Mouse (Mus musculus): ENCODE measurements around the gene Tespa1. TPM values are rescaled to one million over a fixed set of nuclear protein-coding genes. Genes with fewer than 3 reads are reported as not detected.
"Not testable (repeated sequence)": the region's sequence is repeated elsewhere in the genome, so short reads cannot be mapped to it uniquely, and the experiment has no call there.

The Tespa1 gene
- 0.27 and 0.44 TPM in 2 replicates for polyA plus RNA-seq (2016; fragmentation: Nextera tagmentation; extraction: Ambion mirVana)

DNA sequence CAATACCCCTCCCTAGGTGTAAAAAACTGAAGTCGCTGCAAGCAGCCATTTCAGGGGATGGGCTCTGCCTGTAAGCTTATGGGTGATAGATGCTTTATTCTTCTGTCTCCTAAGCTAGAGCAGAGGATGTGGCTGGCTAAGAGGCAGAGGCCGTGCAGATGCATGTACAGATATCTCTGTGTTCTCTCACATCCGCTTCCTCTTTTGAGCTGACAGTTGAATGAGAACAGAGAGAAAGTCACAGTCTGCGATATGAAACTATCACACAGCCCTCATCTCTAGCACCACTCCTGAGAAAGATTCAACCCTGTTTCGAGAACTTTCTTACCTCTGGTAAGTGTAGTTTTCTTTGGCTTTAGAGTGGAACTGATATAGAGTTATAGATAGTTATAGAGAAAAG, at the start of gene Tespa1:
TSS of gene Tespa1 (plus strand) at position 234 of the 400 bp plus-strand sequence.
- no peak within 1 kb of the TSS for H3K4me2 ChIP-seq (replicated peaks)
- 82% methylated on average over 5 of the region's 5 CpGs for WGBS
- H3K36me3 ChIP-seq: no peaks in the 10 kb centered on the region
- no peak for ATAC-seq (ENCODE audit: low FRiP score, low read depth)
- no peak within 1 kb of the TSS for H3K9ac ChIP-seq
- H3K4me3 ChIP-seq: no peak within 1 kb of the TSS
- no peaks in the 10 kb centered on the region for H3K27me3 ChIP-seq (replicated peaks)
- H3K9me3 ChIP-seq: no peaks in the 10 kb centered on the region
- H3K4me1 ChIP-seq: no peaks in the 10 kb centered on the region
- H3K27ac ChIP-seq: no peak within 1 kb of the TSS

- Histone ChIP-seq H3K4me1 (peaks cover 5% of the 10 kb centered on the region), H3K36me3 (no peaks in the 10 kb centered on the region), H3K9me3 (no peaks in the 10 kb centered on the region), H3K9ac (no peak overlapping the region), H3K4me2 (replicated peaks) (0 out of 2 replicates have a peak overlapping the region, but pooled peaks have one; percentile 16), H3K4me3 (no peak overlapping the region), H3K27me3 (replicated peaks) (no peaks in the 10 kb centered on the region), H3K27ac (no peak overlapping the region; the same call in 1 of the 2 replicates)
- no peak for ATAC-seq (ENCODE audit: low FRiP score, low read depth)
- 66% methylated on average over 2 of the region's 2 CpGs for WGBS
Observed at GRCm38 (mm10) chr10:130275759-130276158, 46.9 kb upstream of the Tespa1 start.

- no peaks in the 10 kb centered on the region for H3K9me3 ChIP-seq
- H3K36me3 ChIP-seq: no peaks in the 10 kb centered on the region
- no peak overlapping the region for H3K27ac ChIP-seq
- H3K9ac ChIP-seq: no peak overlapping the region
- no peak overlapping the region for H3K4me3 ChIP-seq
- ATAC-seq (ENCODE audit: low FRiP score, low read depth): no peak
- no peaks in the 10 kb centered on the region for H3K27me3 ChIP-seq (replicated peaks)
- H3K4me2 ChIP-seq (replicated peaks): 0 out of 2 replicates have a peak overlapping the region, but pooled peaks have one; percentile 16
- WGBS: 67% methylated on average over 2 of the region's 2 CpGs
- H3K4me1 ChIP-seq: peaks cover 7% of the 10 kb centered on the region
Observed at GRCm38 (mm10) chr10:130276496-130276895, 46.2 kb upstream of the Tespa1 start.

- 3% methylated on average over 7 of the region's 7 CpGs for WGBS
- no peak for ATAC-seq (ENCODE audit: low FRiP score, low read depth)
- peak within 1 kb of the TSS; percentile 19 for H3K4me3 ChIP-seq
- no peaks in the 10 kb centered on the region for H3K36me3 ChIP-seq
- H3K27ac ChIP-seq: no peak within 1 kb of the TSS
- no peaks in the 10 kb centered on the region for H3K27me3 ChIP-seq (replicated peaks)
- no peaks in the 10 kb centered on the region for H3K9me3 ChIP-seq
- H3K9ac ChIP-seq: no peak within 1 kb of the TSS
- H3K4me2 ChIP-seq (replicated peaks): peak within 1 kb of the TSS; percentile 45
- H3K4me1 ChIP-seq: peaks cover 14% of the 10 kb centered on the region
Observed at GRCm38 (mm10) chr10:130280066-130280465, 42.6 kb upstream of the Tespa1 start, which contains the start of gene Neurod4. Gene Neurod4, minus strand, starts transcription at chr10:130280240.

GRCm38 (mm10) chr10:130281982-130282449, 40.7 kb upstream of the Tespa1 start:
- Histone ChIP-seq H3K27ac (no peak overlapping the region), H3K27me3 (replicated peaks) (no peaks in the 10 kb centered on the region), H3K9ac (no peak overlapping the region), H3K36me3 (no peaks in the 10 kb centered on the region), H3K9me3 (no peaks in the 10 kb centered on the region), H3K4me3 (no peak overlapping the region), H3K4me1 (peaks cover 14% of the 10 kb centered on the region), H3K4me2 (replicated peaks) (no peak overlapping the region)
- peak; percentile 93 for ATAC-seq (ENCODE audit: low FRiP score, low read depth)
- WGBS: 0% methylated on average over 1 of the region's 1 CpGs

GRCm38 (mm10) chr10:130287201-130287600, 35.5 kb upstream of the Tespa1 start:
- ATAC-seq (ENCODE audit: low FRiP score, low read depth): no peak
- WGBS: 44% methylated on average over 1 of the region's 1 CpGs

DNA sequence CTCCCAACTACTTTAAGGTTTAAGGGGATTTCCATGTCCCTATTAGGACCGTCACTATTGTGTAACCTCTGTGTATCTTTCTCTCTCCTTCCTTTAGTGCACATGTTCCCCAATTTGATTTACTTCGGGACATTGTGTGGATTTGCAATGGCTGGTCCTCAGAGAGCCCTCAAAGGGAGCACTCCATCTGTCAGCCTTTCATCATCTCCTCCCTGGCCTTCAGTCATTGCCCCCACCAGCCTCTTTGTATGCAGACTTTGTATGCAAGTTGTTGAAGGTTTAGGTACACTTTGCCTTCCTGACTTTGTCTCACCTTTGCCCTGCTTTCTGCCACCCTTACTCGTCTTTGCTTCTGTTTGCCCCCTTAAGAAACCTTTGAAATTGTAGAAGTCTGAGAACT, 34.7 kb upstream of the Tespa1 start:
- Histone ChIP-seq H3K9ac (no peak overlapping the region), H3K4me1 (no peaks in the 10 kb centered on the region), H3K4me2 (replicated peaks) (no peak overlapping the region), H3K27me3 (replicated peaks) (no peaks in the 10 kb centered on the region), H3K9me3 (no peaks in the 10 kb centered on the region), H3K36me3 (no peaks in the 10 kb centered on the region), H3K4me3 (no peak overlapping the region), H3K27ac (no peak overlapping the region)
- WGBS: 32% methylated on average over 3 of the region's 3 CpGs
- peak; percentile 39; the same call in 1 of the 2 replicates for ATAC-seq (ENCODE audit: low FRiP score, low read depth)

More at GRCm38 (mm10) chr10:130287201-130287600, 35.5 kb upstream of the Tespa1 start:
- no peaks in the 10 kb centered on the region for H3K9me3 ChIP-seq
- H3K4me3 ChIP-seq: no peak overlapping the region
- no peaks in the 10 kb centered on the region for H3K36me3 ChIP-seq
- H3K4me2 ChIP-seq (replicated peaks): no peak overlapping the region
- H3K4me1 ChIP-seq: 0 out of 2 replicates have a peak, but pooled peaks cover under 1% of the 10 kb centered on the region
- H3K27ac ChIP-seq: no peak overlapping the region
- H3K27me3 ChIP-seq (replicated peaks): no peaks in the 10 kb centered on the region
- H3K9ac ChIP-seq: no peak overlapping the region

GRCm38 (mm10) chr10:130293741-130294408, 28.8 kb upstream of the Tespa1 start:
- Histone ChIP-seq H3K4me2 (replicated peaks) (no peak overlapping the region; the same call in 1 of the 2 replicates), H3K36me3 (no peaks in the 10 kb centered on the region), H3K9me3 (no peaks in the 10 kb centered on the region), H3K4me1 (peaks cover 8% of the 10 kb centered on the region; the same call in 1 of the 2 replicates), H3K27ac (no peak overlapping the region), H3K4me3 (no peak overlapping the region), H3K27me3 (replicated peaks) (no peaks in the 10 kb centered on the region), H3K9ac (no peak overlapping the region)
- ATAC-seq (ENCODE audit: low FRiP score, low read depth): peak; percentile 77
- WGBS: 8% methylated on average over 3 of the region's 3 CpGs

GRCm38 (mm10) chr10:130298748-130299147, 23.9 kb upstream of the Tespa1 start:
- H3K4me3 ChIP-seq; H3K9me3 ChIP-seq; ATAC-seq (ENCODE audit: low FRiP score, low read depth); H3K36me3 ChIP-seq; H3K27ac ChIP-seq; H3K27me3 ChIP-seq (replicated peaks); H3K4me1 ChIP-seq; H3K9ac ChIP-seq; H3K4me2 ChIP-seq (replicated peaks): not testable (repeated sequence)
- 15% methylated on average over 4 of the region's 4 CpGs for WGBS

GRCm38 (mm10) chr10:130304138-130304537, 18.5 kb upstream of the Tespa1 start:
- not testable (repeated sequence) for H3K36me3 ChIP-seq; ATAC-seq (ENCODE audit: low FRiP score, low read depth); H3K9me3 ChIP-seq; H3K4me3 ChIP-seq; H3K9ac ChIP-seq; H3K27ac ChIP-seq; H3K27me3 ChIP-seq (replicated peaks); H3K4me1 ChIP-seq; H3K4me2 ChIP-seq (replicated peaks)
- 84% methylated on average over 3 of the region's 5 CpGs for WGBS

GRCm38 (mm10) chr10:130311534-130312227, 11.0 kb upstream of the Tespa1 start:
- WGBS: 86% methylated on average over 2 of the region's 2 CpGs
- Histone ChIP-seq H3K4me3 (no peak overlapping the region), H3K27me3 (replicated peaks) (no peaks in the 10 kb centered on the region), H3K36me3 (no peaks in the 10 kb centered on the region), H3K9me3 (no peaks in the 10 kb centered on the region), H3K4me1 (no peaks in the 10 kb centered on the region), H3K4me2 (replicated peaks) (no peak overlapping the region), H3K27ac (no peak overlapping the region), H3K9ac (no peak overlapping the region)
- no peak for ATAC-seq (ENCODE audit: low FRiP score, low read depth)

DNA sequence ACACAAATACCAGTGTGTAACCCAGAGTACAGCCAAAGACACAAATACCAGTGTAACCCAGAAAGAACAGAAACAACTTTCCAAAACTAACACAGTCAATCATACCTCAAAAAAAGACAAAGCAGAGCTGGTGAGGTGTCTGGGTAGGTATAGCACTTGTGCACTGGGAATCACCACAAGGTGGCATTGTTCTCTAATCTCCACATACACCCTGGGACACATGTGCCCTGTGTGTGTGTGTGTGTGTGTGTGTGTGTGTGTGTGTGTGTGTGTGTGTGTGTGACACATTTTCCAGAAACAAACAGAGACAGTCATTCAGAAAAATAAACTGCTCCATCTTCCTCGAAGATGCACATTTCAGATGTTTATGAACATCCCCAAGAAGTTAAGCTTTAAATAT, 9.1 kb upstream of the Tespa1 start:
- H3K4me3 ChIP-seq: no peak overlapping the region
- WGBS: 73% methylated on average over 1 of the region's 1 CpGs
- no peaks in the 10 kb centered on the region for H3K9me3 ChIP-seq
- peak; percentile 65; the same call in 1 of the 2 replicates for ATAC-seq (ENCODE audit: low FRiP score, low read depth)
- no peak overlapping the region for H3K4me2 ChIP-seq (replicated peaks)
- H3K9ac ChIP-seq: no peak overlapping the region
- no peak overlapping the region for H3K27ac ChIP-seq
- H3K27me3 ChIP-seq (replicated peaks): no peaks in the 10 kb centered on the region
- no peaks in the 10 kb centered on the region for H3K36me3 ChIP-seq
- no peaks in the 10 kb centered on the region for H3K4me1 ChIP-seq

Data from neural tube, embryonic 12.5 days (tissue).